ENCODE assay signal across 8 mouse cellular contexts in the genomic region with DNA sequence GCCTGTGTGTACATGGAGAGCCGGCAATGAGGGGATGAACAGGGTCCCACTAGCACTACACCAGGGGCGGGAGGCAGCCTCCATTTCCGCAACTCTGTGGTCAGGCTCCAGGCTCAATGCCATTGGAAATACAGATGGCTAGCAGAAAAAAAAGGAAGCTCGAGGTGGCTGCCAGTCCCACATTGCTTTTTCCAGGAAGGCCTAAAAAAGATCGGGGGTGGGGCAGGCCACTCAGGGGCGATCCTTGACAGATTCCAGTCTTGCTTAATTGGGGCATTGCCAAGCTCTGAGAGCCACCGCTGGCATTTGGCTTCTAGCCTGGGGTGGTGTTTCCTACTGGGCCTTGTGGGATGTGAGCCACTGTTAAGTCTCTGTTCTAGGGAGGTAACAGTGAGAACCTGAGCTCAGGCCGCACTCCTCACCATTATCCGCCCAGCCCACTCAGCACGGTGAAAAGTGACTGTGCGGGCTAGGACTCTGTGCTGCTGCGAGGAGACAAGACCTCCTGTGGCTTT.
DNase-seq lines count a peak whose midpoint lies in the region; ATAC-seq lines count a peak whose summit lies in the region.

No protein-coding gene starts in this region.

- peak overlapping the region; percentile 88 for H3K27ac ChIP-seq in embryonic facial prominence, embryonic 13.5 days
- H3K27ac ChIP-seq in heart, embryonic 11.5 days (ENCODE audit: low read depth, low read length) = peak overlapping the region; percentile 60

- H3K4me3 ChIP-seq in embryonic facial prominence, embryonic 13.5 days = no peak overlapping the region
- no peak overlapping the region for H3K4me3 ChIP-seq in heart, embryonic 11.5 days (ENCODE audit: low read depth, low read length)

- H3K9me3 ChIP-seq in embryonic facial prominence, embryonic 13.5 days = no peaks in the 10 kb centered on the region
- H3K9me3 ChIP-seq in heart, embryonic 11.5 days (replicated peaks; ENCODE audit: control insufficient read depth, low read length) = no peaks in the 10 kb centered on the region

- no peak overlapping the region for H3K9ac ChIP-seq in embryonic facial prominence, embryonic 13.5 days
- H3K9ac ChIP-seq in heart, embryonic 11.5 days (ENCODE audit: low read depth, low read length) = 0 out of 2 replicates have a peak overlapping the region, but pooled peaks have one; percentile 35

- peak overlapping the region; percentile 20; the same call in 1 of the 2 replicates for H3K4me2 ChIP-seq in embryonic facial prominence, embryonic 13.5 days
- peak overlapping the region; percentile 11; the same call in 1 of the 2 replicates for H3K4me2 ChIP-seq in heart, embryonic 11.5 days

- ATAC-seq in frontal cortex, adult (ENCODE audit: low TSS enrichment) = peak; percentile 36
- peak; percentile 72 for ATAC-seq in embryonic facial prominence, embryonic 13.5 days (ENCODE audit: insufficient number of reproducible peaks, insufficient read depth, low FRiP score, low TSS enrichment, low read depth)
- ATAC-seq in heart, embryonic 11.5 days (replicated peaks; ENCODE audit: insufficient number of reproducible peaks, low FRiP score, low TSS enrichment) = peak; percentile 50

- no peaks in the 10 kb centered on the region for H3K27me3 ChIP-seq in embryonic facial prominence, embryonic 13.5 days
- H3K27me3 ChIP-seq in heart, embryonic 11.5 days (ENCODE audit: control insufficient read depth, insufficient read depth, low read length) = no peaks in the 10 kb centered on the region

- no peaks in the 10 kb centered on the region for H3K36me3 ChIP-seq in embryonic facial prominence, embryonic 13.5 days
- H3K36me3 ChIP-seq in heart, embryonic 11.5 days (ENCODE audit: control insufficient read depth, insufficient read depth, low read length) = no peaks in the 10 kb centered on the region

- H3K4me1 ChIP-seq in embryonic facial prominence, embryonic 13.5 days = peaks cover 44% of the 10 kb centered on the region
- peaks cover 14% of the 10 kb centered on the region; the same call in 1 of the 2 replicates for H3K4me1 ChIP-seq in heart, embryonic 11.5 days (ENCODE audit: control insufficient read depth, insufficient read depth, low read length)

- 45% methylated on average over 12 of the region's 12 CpGs for WGBS in embryonic facial prominence, embryonic 13.5 days
- WGBS in heart, embryonic 11.5 days (ENCODE audit: insufficient replicate concordance) = 51% methylated on average over 12 of the region's 12 CpGs

- DNase-seq in frontal cortex, postnatal 25 days (ENCODE audit: low spot score in 2 of 2) = no peak
- peak; percentile 43 to 66 for DNase-seq in adrenal gland, adult 18-20 months (ENCODE audit: low spot score in 2 of 2)
- peak; percentile 74 for DNase-seq in kidney, adult 9 months
- DNase-seq in lung, postnatal 36 days = peak; percentile 94
- DNase-seq in urinary bladder, postnatal 10 days (ENCODE audit: low spot score) = no peak

Comparison
In these comparisons a context has a peak if more than half of its experiments do, and no peak if none do; other contexts are left out.
1. DNase-seq: peak in adrenal gland, adult 18-20 months (2 of 2), kidney, adult 9 months (single experiment) and lung, postnatal 36 days (single experiment); none in frontal cortex, postnatal 25 days (0 of 2) and urinary bladder, postnatal 10 days (single experiment).
2. Peak in every context shown above with its lines, with median percentiles within 50 percentile points of each other: ATAC-seq.